Mouse (Mus musculus): ENCODE measurements around the gene Epop.

DNA sequence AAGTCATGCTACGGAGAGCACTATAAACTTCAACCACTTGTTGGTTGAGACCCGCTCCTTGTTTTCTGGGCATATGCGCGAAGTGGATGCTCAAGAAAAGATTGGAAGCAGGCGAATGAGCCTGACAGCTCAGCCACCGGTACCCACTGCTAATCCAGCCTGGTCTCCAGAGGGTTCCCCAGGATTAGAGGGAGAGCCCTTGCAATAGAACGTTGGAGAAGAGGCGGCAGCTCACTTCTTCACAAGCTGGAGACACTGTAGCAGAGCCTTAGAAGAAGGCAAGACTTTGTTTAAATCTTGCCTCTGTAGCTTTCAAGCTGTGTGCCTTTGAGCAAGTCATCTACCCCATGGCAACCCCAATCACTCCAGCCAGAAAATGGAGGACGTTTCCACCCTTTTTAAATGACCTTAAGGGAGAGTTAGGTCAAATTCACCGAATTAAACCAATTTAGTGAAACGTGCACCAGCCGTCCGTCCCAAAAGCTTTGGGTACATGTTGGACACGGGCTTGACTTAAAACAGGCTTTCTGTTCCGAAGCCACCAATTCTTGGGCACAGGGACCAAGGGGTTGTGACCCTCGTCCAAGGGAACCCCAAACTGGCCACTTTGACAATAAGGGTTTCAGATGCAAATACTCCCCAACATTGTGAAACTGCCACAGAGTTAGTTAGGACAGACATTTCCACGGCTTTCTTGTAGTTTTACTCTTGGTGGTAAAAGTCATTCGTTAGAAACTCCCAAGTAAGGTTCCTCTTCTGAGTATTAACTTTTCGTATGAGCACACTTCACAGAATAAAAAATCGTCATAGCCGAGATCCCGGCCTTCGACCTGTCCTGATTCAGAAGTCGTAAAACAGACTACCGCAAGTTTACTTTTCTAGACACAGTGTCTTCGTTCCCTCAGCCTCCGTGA, 31.5 kb upstream of the Epop start:
- TF ChIP-seq POLR2A (IDR thresholded peaks at IDR 0.05; ENCODE audit: insufficient read depth, low read length) = no peak
- no peak for TF ChIP-seq CTCF (IDR thresholded peaks at IDR 0.05; ENCODE audit: low read depth, low read length)
- TF ChIP-seq EP300 (IDR thresholded peaks at IDR 0.05; ENCODE audit: insufficient read depth, low read depth, low read length) = no peak
